Mouse (Mus musculus): ENCODE data around the gene Gm4881. TPM values are rescaled to one million over a fixed set of nuclear protein-coding genes. Genes with fewer than 3 reads are reported as not detected.

Gm4881 gene
- polyA plus RNA-seq (2012; rRNA removed), result 1.00 and 1.4 TPM in 2 replicates

- Histone ChIP-seq H3K27ac (ENCODE audit: insufficient read depth, low read length) (no peak within 1 kb of the TSS), H3K27me3 (ENCODE audit: control insufficient read depth, insufficient read depth, low read length) (peaks cover 8% of the 10 kb centered on the region; the same call in 1 of the 2 replicates), H3K4me3 (replicated peaks; ENCODE audit: insufficient read depth, low read depth, low read length) (peak within 1 kb of the TSS; percentile 48), H3K4me1 (ENCODE audit: control insufficient read depth, insufficient read depth, low read length) (peaks cover 11% of the 10 kb centered on the region; the same call in 1 of the 2 replicates)
- DNase-seq, result no peak
- 1% methylated on average over 72 of the region's 72 CpGs for WGBS
- no peak for TF ChIP-seq POLR2A (IDR thresholded peaks at IDR 0.05; ENCODE audit: borderline replicate concordance, insufficient read depth, low read length)
- no peak for TF ChIP-seq CTCF (IDR thresholded peaks at IDR 0.05; ENCODE audit: borderline replicate concordance, insufficient read depth, low read depth, low read length)
Measured at GRCm38 (mm10) chr7:24944257-24944950, at the start of gene Gm4881. TSS of gene Gm4881 (minus strand) at chr7:24944494.

- no peaks in the 10 kb centered on the region for H3K27me3 ChIP-seq (ENCODE audit: control insufficient read depth, insufficient read depth, low read length)
- WGBS, result 66% methylated on average over 6 of the region's 6 CpGs
- H3K4me3 ChIP-seq (replicated peaks; ENCODE audit: insufficient read depth, low read depth, low read length), result no peak overlapping the region
- peaks cover 11% of the 10 kb centered on the region for H3K4me1 ChIP-seq (ENCODE audit: control insufficient read depth, insufficient read depth, low read length)
- no peak for DNase-seq
- no peak for TF ChIP-seq CTCF (IDR thresholded peaks at IDR 0.05; ENCODE audit: borderline replicate concordance, insufficient read depth, low read depth, low read length)
- TF ChIP-seq POLR2A (IDR thresholded peaks at IDR 0.05; ENCODE audit: borderline replicate concordance, insufficient read depth, low read length), result no peak
- H3K27ac ChIP-seq (ENCODE audit: insufficient read depth, low read length), result no peak overlapping the region
Measured at GRCm38 (mm10) chr7:24993081-24993480, 48.8 kb upstream of the Gm4881 start.

GRCm38 (mm10) chr7:24990478-24990877, 46.2 kb upstream of the Gm4881 start:
- Histone ChIP-seq H3K27me3 (ENCODE audit: control insufficient read depth, insufficient read depth, low read length) (no peaks in the 10 kb centered on the region), H3K4me1 (ENCODE audit: control insufficient read depth, insufficient read depth, low read length) (peaks cover 11% of the 10 kb centered on the region), H3K27ac (ENCODE audit: insufficient read depth, low read length) (peak overlapping the region; percentile 68), H3K4me3 (replicated peaks; ENCODE audit: insufficient read depth, low read depth, low read length) (no peak overlapping the region)
- DNase-seq, result peak; percentile 46 to 60
- WGBS, result 35% methylated on average over 8 of the region's 8 CpGs
- TF ChIP-seq POLR2A (IDR thresholded peaks at IDR 0.05; ENCODE audit: borderline replicate concordance, insufficient read depth, low read length) (no peak), CTCF (IDR thresholded peaks at IDR 0.05; ENCODE audit: borderline replicate concordance, insufficient read depth, low read depth, low read length) (no peak)

- H3K4me3 ChIP-seq (replicated peaks; ENCODE audit: insufficient read depth, low read depth, low read length), result no peak overlapping the region
- H3K4me1 ChIP-seq (ENCODE audit: control insufficient read depth, insufficient read depth, low read length), result peaks cover 11% of the 10 kb centered on the region
- DNase-seq, result no peak
- TF ChIP-seq POLR2A (IDR thresholded peaks at IDR 0.05; ENCODE audit: borderline replicate concordance, insufficient read depth, low read length) (no peak), CTCF (IDR thresholded peaks at IDR 0.05; ENCODE audit: borderline replicate concordance, insufficient read depth, low read depth, low read length) (no peak)
- 77% methylated on average over 14 of the region's 14 CpGs for WGBS
- H3K27ac ChIP-seq (ENCODE audit: insufficient read depth, low read length), result no peak overlapping the region
- no peaks in the 10 kb centered on the region for H3K27me3 ChIP-seq (ENCODE audit: control insufficient read depth, insufficient read depth, low read length)
Measured at GRCm38 (mm10) chr7:24987941-24988340, 43.6 kb upstream of the Gm4881 start.

GRCm38 (mm10) chr7:24985799-24986198, 41.5 kb upstream of the Gm4881 start:
- no peak overlapping the region for H3K4me3 ChIP-seq (replicated peaks; ENCODE audit: insufficient read depth, low read depth, low read length)

GRCm38 (mm10) chr7:24984307-24984706, 40.0 kb upstream of the Gm4881 start:
- no peak for DNase-seq
- WGBS, result 92% methylated on average over 2 of the region's 2 CpGs
- no peak overlapping the region for H3K4me3 ChIP-seq (replicated peaks; ENCODE audit: insufficient read depth, low read depth, low read length)
- H3K27me3 ChIP-seq (ENCODE audit: control insufficient read depth, insufficient read depth, low read length), result no peaks in the 10 kb centered on the region
- H3K27ac ChIP-seq (ENCODE audit: insufficient read depth, low read length), result no peak overlapping the region
- peaks cover 5% of the 10 kb centered on the region; the same call in 1 of the 2 replicates for H3K4me1 ChIP-seq (ENCODE audit: control insufficient read depth, insufficient read depth, low read length)
- TF ChIP-seq CTCF (IDR thresholded peaks at IDR 0.05; ENCODE audit: borderline replicate concordance, insufficient read depth, low read depth, low read length) (0 out of 2 replicates have a peak, but pooled peaks have one; percentile 11), POLR2A (IDR thresholded peaks at IDR 0.05; ENCODE audit: borderline replicate concordance, insufficient read depth, low read length) (no peak)

More at GRCm38 (mm10) chr7:24985799-24986198, 41.5 kb upstream of the Gm4881 start:
- H3K27ac ChIP-seq (ENCODE audit: insufficient read depth, low read length), result no peak overlapping the region
- no peak for DNase-seq
- peaks cover 6% of the 10 kb centered on the region for H3K4me1 ChIP-seq (ENCODE audit: control insufficient read depth, insufficient read depth, low read length)
- WGBS, result 75% methylated on average over 5 of the region's 5 CpGs
- no peaks in the 10 kb centered on the region for H3K27me3 ChIP-seq (ENCODE audit: control insufficient read depth, insufficient read depth, low read length)
- TF ChIP-seq POLR2A (IDR thresholded peaks at IDR 0.05; ENCODE audit: borderline replicate concordance, insufficient read depth, low read length) (no peak), CTCF (IDR thresholded peaks at IDR 0.05; ENCODE audit: borderline replicate concordance, insufficient read depth, low read depth, low read length) (peak; percentile 52; the same call in 1 of the 2 replicates)

- no peak for DNase-seq
- no peaks in the 10 kb centered on the region for H3K27me3 ChIP-seq (ENCODE audit: control insufficient read depth, insufficient read depth, low read length)
- 84% methylated on average over 5 of the region's 5 CpGs for WGBS
- no peak overlapping the region for H3K4me3 ChIP-seq (replicated peaks; ENCODE audit: insufficient read depth, low read depth, low read length)
- H3K4me1 ChIP-seq (ENCODE audit: control insufficient read depth, insufficient read depth, low read length), result peaks cover 5% of the 10 kb centered on the region; the same call in 1 of the 2 replicates
- H3K27ac ChIP-seq (ENCODE audit: insufficient read depth, low read length), result no peak overlapping the region
- TF ChIP-seq POLR2A (IDR thresholded peaks at IDR 0.05; ENCODE audit: borderline replicate concordance, insufficient read depth, low read length) (no peak), CTCF (IDR thresholded peaks at IDR 0.05; ENCODE audit: borderline replicate concordance, insufficient read depth, low read depth, low read length) (no peak)
Measured at GRCm38 (mm10) chr7:24983396-24983795, 39.1 kb upstream of the Gm4881 start.

GRCm38 (mm10) chr7:24980439-24980838, 36.1 kb upstream of the Gm4881 start:
- 13% methylated on average over 7 of the region's 7 CpGs for WGBS
- no peak for TF ChIP-seq POLR2A (IDR thresholded peaks at IDR 0.05; ENCODE audit: borderline replicate concordance, insufficient read depth, low read length)
- no peak for TF ChIP-seq CTCF (IDR thresholded peaks at IDR 0.05; ENCODE audit: borderline replicate concordance, insufficient read depth, low read depth, low read length)
- Histone ChIP-seq H3K4me3 (replicated peaks; ENCODE audit: insufficient read depth, low read depth, low read length) (no peak overlapping the region), H3K27me3 (ENCODE audit: control insufficient read depth, insufficient read depth, low read length) (no peaks in the 10 kb centered on the region), H3K27ac (ENCODE audit: insufficient read depth, low read length) (peak overlapping the region; percentile 73; the same call in 1 of the 2 replicates), H3K4me1 (ENCODE audit: control insufficient read depth, insufficient read depth, low read length) (peaks cover 5% of the 10 kb centered on the region; the same call in 1 of the 2 replicates)
- DNase-seq, result peak; percentile 32 to 54
